Mouse (Mus musculus): Measurements from ENCODE around the gene Osbpl10.

Osbpl10 gene

DNA sequence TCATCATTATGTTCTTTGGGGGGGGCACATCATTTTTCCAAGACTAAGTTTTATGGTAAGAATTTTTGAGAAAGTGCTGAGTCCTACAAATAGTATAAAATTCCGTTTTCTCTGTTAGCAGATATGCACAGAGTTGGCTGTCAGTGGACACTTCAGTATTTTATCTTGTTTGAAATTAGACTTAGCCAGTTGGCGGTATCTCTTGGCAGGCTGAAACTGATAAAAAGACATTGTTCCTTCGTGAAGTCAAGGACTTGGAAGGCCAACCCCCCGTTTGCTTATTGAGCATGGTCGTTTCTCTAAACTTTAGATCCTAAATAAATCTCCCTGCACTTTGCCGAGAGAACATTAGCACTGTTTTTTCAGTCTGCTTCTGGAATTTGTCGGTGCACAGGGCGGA is 185.3 kb downstream of the Osbpl10 start:
- DNase-seq (ENCODE audit: low read depth), result no peak

DNA sequence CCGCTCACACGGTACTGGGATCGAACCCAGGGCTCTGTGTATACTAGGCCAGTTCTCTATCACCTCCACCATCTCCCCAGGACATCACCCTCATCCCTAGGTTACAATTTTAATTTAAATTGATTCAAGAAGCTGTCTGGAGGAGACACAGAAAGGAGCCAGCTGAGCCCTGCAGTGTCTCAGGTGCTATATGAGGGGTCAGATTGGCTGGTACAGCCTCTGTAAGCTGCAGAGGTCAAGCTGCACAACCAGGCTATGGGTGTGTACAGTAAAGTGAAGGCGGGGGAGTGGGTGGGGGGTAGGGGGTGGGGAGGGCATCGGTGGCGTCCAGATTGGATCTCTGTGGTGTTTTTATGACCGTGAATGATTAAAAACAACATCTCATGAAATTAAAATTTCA is 186.0 kb downstream of the Osbpl10 start:
- DNase-seq (ENCODE audit: low read depth), result no peak

DNA sequence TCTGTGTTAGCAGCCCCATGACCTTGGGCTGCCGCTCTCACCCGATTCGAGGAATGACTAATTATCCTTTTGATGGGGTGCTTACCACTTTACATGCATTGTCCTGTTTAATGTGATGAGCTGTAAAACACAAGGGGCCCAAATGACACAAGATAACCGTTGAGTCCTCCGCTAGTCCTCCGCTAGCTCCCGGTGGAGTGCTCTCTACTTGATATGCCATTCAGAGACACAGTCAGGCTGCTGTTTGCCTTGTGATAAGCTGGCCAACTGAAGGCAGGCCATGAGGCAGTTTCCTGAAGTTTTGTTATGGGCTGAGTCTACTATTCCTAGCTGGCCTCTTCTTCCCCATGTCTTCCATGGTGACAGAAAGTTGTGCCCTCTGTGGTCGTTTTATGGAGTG is 187.6 kb downstream of the Osbpl10 start:
- DNase-seq (ENCODE audit: low read depth), result no peak

DNA sequence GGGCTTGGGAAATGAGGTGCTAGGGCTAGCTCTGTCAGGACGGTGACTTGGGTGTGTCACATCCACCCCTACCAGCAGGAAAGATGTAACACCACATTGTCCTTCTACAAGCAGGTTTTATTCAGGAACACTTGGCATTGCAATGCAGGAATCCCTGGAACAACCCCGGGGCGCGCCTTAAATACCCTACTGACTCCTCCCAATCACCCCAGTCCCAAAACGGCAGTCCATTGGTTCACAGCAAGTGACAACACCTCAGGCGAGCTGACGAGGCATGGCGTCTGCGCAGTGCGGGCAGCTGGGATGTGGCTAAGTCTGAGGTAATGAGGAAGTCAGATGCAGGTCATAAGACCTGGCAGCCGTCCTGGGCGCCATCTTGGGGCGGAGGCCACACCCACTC is 191.2 kb downstream of the Osbpl10 start:
- no peak for DNase-seq (ENCODE audit: low read depth)

DNA sequence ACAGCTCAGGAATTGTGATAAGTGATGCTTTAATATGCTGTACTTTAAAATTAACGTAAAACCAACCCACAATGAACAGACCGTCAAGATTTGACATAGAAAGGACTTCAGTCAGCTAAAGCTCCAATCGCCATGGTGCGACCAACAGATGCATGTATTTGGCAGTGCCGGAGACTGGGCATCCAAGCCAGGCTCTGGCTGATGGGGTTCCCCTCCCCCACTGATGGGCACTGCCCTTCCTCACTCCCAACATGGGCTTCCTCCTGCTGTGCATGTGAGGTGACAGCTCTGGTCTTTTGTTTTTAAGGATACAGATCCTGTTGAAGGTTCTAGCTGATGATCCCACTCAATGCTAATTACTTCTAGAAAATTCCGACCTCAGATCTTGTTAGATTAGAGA is 193.7 kb downstream of the Osbpl10 start:
- no peak for DNase-seq (ENCODE audit: low read depth)

DNA sequence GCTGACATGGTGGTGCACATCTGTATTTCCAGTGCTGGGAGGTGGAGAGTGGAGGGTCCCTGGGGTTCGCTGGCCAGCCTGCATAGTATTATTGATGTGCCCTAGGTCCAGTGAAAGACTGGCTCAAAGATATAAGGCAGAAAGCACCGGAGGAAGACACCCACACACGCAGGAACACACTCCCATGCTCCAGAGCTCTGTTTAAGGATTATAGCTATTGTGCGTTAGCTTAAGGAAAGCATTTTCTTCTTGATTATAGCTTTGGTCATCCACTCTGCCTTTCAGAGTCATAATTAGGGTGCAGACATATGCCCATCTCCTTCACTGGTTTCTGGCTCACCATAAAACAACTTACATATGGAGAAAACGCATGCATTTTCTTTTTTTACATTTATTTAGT is 200.8 kb downstream of the Osbpl10 start:
- DNase-seq (ENCODE audit: low read depth), result no peak

DNA sequence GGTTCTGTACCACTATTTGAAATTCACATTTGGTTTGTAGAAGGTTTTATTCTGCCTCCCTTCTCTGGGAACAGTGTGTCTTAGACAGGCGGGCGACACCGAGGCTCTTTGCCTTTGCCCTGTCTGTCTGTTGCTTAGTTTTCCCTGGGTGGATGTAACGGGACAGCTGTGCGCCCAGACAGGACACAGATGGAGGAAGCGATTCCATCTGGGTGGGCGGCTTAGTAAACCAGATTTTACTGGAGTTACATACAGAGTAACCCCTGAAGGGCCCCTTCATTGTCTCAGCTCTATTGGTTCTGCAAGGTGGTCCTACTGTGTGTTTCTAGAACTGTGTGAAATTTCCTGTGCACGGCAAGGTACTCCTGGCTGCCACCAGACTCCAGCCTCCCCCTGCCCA is 201.6 kb downstream of the Osbpl10 start:
- no peak for DNase-seq (ENCODE audit: low read depth)

DNA sequence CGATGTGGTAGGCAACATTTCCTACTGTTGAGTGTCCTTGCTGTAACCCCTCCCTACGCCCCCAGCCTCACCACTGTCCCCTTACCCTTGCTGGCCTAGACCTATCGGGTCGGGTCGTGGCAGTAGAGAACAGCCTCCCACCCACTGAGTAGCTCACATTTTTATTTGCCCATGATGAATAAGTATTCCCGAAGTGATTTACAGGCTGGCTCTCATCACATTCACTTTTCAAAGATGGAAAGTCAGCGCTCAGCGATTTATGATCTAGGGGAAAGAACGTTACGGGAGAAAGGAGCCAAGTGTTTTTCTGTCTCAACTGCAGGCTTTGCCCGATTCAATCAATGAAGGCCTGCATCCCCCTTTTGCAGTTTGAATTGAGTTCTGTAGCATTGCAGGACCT is 208.0 kb downstream of the Osbpl10 start:
- DNase-seq (ENCODE audit: low read depth), result no peak

DNA sequence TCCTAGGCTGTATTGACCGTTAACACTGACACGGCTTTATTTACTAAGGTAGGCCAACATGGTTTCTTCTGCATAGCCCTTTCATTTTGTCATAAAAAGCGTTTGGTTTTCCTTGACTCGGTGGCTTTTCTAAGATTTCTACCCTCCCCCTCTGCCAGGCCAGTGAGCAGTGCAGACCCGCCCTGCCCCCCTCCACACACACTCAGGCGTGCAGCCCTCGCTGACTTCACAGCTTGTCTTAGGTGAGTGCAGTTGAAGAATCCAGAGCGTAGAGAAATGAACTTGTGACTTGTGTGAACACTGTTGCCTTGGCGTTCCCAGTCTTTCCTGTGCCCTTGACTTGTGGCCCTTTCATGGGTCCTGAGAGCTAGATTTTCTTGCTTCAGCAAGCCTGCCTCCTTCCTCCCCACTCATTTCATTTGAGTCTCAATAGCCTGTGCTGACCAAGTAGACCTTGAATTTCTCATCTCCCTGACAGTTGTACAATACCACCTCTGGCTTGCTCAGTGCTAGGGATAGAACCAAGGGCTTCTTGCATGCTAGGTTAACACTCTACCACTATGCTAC is 212.1 kb downstream of the Osbpl10 start:
- DNase-seq (ENCODE audit: low read depth), result no peak

DNA sequence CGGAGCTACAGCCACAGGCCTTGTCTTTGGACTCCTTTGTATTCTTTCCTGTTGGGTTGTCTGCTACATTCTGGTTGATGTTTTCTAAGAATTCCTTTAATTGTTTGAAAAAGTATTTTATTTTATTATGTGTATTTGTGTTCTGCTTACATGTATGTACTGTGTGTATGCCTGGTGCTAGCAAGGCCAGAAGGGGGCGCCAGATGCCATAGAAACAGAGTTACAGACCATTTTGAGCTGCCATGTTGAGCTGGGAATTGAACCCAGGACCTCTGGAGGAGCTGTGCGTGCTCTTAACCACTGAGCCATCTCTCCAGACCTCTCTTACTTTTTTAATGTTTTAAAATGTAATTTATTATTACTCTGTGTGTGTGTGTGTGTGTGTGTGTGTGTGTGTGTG is 214.5 kb downstream of the Osbpl10 start:
- peak; percentile 33 for DNase-seq (ENCODE audit: low read depth)

DNA sequence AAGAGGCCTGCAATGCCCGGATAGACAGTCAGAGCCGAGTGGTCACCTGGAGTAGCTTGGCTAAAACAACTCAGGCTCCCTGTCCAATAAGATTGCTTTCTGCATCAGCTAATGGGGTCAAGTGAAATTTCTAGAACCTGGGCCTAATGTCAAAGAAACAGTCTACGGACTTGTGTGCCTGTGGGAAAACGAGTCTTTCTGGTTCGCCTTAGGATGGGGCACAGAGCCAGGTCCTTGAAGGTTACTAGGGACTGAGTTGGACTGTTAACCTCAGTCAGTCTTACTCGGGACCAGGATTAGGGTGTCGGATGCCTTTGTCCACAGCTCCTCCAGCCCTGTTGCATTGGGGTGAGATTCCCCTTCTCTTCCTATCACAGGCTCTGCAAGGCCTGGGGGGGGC is 218.7 kb downstream of the Osbpl10 start:
- no peak for DNase-seq (ENCODE audit: low read depth)

DNA sequence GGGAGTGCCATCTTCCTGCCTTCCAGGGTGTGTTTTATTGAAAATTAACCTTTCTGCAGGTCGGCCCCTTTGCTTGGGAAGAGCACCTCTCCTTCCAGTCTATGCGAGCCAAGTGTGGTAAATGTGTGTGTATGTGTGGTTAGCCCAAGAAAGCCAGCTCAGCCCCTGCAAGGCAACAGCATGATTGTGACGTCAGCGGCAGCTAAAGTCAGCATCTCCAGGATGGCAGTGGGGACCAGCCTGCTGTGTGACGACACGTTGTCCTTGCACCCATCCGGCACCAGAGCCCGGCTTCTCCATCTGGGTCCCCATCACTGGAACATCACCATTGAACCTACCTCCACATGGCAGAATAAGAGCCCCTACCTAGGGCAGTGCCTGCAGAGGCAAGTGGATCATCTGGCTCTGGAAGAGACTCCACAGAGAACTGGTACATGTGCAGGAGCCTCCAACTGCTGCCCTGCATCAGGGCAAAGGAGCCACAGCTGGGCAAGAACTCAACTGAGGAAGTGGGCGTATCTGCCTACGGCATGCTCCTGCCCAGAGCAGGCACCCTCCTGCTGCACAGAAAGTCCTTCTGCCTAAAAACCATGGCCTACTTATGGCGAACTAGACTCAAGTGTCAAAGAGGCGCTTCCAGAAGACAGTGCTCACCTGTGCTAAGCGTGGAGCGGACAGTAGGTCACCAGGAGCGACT is 221.9 kb downstream of the Osbpl10 start:
- DNase-seq (ENCODE audit: low read depth), result no peak

DNA sequence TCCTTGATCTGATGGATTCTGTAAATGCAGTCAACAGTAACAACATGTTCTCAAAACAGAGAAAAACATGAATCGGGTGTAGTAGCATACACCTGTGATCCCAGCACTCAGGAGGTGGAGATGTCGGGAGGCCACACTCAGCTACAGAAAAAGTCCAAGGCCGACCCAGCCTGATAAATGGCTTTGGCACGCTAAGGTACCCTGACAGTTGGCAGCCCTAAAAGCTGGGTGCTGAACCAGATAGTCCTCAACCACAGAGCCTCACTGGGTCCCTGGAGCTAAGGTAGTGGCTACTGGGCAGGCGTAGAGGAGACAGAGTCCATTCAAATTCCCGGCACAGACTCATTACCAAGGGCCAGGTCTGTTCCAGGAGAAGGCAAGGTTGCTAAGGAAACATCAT is 222.9 kb downstream of the Osbpl10 start:
- no peak for DNase-seq (ENCODE audit: low read depth)

DNA sequence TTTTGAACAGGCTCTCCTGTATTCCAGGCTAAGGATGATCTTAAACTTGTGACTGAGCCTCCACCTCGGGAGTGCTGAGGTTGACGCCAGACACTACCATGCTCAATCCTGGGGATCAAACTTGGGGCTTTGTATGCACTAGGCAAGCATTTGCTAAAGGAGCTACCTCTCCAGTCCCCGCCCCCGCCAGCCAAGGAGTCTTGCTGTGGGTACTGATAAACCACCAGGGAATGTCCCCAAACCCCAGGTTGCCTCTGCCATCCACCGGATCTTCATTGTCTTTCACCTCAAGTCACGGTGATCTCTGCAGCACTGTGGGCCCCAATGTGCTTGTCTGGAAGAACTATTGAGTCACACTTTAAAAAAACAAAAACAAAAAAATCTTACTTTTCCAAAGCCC is 224.8 kb downstream of the Osbpl10 start:
- peak; percentile 56 for DNase-seq (ENCODE audit: low read depth)

DNA sequence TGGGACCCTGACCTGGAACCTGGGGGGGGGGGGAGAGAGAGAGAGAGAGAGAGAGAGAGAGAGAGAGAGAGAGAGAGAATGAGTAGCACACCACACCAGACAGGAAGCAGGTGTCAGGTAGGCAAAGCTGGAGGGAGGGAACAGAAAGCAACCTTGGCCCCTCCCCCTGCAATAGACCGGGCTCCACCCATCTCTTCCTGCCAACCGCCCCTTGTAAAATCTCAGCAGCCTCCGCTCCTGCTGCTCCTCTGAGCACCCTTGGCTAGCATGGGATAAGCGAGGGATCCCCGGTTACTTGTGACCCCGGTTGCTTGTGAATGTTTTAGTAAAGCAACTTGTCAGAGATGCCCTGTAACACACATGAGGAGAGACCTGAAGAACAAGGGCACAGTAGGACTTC is 227.1 kb downstream of the Osbpl10 start:
- peak; percentile 80 for DNase-seq (ENCODE audit: low read depth)

DNA sequence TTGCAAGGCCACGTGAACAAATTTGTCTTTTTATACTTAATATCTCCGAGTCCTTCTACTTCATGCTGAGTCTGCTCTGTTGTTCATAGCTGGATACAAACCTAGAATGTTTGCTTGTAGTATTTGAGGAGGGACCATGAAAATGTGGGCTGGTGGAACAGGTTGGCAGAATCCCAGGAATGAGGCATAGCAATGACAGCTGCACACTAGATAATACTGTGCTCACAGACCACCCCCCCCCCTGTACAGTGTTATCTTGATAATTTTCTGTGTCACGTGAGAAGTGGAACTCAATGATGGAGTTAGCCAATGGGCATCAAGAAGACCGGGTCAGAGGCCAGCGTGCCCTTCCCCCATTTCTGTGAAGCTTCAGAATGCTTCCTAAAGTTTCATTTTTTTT is 227.8 kb downstream of the Osbpl10 start:
- DNase-seq (ENCODE audit: low read depth), result no peak

DNA sequence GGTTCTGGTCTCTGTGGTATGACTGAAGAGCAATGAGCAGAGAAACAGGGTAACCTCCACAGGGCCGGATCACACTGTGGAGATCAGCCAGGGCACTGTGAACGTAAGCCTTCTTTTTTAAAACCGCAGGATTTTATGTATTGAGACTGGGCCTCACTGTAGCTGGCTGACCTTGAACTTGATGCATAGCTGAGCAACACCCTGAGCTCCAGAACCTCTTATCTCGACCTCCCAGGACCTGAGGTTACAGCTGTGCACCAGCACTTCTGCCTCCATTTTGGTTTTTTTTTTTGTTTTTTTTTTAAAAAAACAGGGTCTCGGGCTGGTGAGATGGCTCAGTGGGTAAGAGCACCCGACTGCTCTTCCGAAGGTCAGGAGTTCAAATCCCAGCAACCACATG is 231.4 kb downstream of the Osbpl10 start:
- DNase-seq (ENCODE audit: low read depth), result no peak

DNA sequence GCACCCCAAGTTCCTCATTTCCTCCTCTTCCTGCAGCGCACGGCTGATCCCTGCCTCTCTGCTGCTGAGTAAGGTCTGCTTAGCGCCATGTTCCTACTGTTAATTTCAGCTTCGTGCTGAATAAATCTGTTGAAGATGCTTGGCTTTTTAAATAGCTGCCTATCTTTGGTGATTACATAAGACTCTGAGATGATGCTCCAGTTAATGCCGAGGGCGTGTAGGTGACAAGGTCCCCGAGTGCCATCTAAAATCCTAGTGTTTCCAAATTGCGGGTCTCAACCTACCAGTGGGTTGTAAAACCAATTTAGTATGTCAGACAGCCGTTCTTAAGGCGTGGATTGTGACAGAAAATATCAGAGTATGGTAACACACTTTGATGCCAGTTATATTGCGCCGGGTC is 232.2 kb downstream of the Osbpl10 start:
- no peak for DNase-seq (ENCODE audit: low read depth)

DNA sequence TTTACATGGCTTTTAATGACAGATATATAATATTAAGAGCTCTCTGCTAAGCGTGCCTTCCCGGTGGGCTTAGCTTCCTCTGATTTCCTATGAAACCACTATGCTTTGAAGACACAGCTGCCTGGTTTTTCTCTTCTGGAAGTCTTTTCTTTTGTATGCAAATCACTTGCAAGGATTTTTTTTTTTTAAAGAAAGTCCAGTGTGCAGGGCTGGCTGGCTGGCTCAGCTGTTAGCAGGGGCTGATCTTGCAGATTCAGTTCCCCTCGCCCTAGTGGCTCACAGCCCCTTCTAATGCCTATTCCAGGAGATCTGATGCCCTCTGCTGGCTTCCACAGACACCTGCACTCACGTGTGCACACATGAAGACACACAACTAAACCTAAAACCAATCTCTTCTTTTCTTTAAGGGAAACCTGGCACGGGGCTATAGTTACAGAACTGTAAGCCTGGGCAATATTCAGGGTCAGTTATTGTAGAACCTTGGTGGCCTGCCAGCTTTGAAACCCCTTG is 235.4 kb downstream of the Osbpl10 start:
- DNase-seq (ENCODE audit: low read depth), result no peak

DNA sequence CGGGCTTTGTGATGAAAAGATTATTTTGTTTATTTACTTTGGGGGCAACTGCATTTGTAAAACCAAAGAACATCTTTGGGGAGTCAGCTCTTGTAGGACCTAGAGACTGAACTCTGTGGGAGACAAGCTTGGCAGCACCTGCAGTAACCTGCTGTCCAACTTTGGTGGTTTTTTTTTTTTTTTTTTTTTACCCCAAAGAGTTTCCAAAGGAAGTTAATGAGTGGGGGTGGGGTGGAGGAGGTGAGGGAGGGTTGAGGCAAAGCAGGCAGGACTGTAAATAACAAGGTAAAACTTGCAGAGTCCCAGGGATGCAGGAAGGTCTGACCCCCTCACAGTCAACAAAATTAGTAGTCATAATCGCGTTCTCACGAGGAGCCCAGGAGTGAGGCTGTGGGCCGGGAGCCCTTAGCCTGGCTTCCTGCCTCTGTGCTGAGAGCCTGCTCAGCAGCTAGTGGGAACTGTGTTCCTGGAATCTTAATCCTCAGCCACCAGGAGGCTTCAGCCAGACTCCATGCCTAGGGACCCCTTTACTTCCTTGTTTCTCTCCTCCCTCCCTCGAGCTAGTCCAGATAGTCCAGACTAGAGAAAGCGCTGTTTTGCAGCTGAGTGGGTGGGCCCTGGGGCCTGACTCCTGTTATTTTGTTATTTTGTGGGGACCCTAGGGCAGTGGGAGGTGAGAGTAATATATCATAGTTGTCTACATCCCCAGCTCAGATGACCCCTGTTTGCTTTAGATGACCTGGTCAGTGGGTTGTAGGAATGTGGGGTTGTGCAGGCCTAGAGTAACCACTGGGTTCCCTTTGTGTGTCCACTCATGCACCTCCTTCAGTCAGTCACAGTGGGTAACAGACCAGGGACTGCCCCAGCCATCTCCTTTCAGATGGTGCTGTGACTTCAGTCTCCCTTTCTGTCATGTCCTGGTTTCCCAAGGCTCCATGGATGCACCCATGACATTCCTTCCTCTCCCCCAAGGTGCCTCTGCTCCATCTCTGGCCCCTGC is 236.5 kb downstream of the Osbpl10 start:
- DNase-seq (ENCODE audit: low read depth), result peak; percentile 26

DNA sequence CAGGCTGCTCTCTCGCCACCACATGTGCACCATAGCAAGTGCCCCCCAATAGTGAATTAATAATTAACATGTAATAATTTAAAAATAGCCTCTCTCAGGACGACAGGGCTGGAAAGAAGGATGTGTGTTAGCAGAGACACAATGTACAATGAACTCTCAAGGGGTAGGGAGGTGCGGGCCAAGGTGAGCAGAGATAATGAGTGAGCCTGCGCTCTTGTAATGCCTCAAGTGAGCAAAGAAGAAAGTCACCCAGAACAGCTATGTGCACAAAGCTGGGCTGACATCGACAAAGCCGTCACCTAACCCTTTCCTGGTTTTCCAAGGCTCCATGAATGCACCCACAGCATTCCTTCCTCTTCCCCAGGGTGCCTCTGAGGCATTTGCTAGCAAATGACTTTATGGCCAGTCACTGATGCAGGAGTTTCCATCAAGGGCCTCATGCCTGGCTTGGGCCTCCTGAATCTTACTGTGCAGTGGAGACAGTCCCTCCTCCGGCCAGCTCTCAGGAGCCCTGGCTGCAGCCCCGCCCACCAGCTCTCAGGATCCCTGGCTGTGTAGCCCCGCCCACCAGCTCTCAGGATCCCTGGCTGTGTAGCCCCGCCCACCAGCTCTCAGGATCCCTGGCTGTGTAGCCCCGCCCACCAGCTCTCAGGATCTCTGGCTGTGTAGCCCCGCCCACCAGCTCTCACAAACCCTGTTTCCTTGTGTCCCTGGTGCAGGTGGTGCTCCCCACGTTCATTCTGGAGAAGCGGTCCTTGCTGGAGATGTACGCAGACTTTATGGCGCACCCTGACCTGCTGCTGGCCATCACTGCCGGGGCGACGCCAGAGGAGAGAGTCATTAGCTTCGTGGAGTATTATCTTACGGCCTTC is 237.7 kb downstream of the Osbpl10 start:
- no peak for DNase-seq (ENCODE audit: low read depth)

DNA sequence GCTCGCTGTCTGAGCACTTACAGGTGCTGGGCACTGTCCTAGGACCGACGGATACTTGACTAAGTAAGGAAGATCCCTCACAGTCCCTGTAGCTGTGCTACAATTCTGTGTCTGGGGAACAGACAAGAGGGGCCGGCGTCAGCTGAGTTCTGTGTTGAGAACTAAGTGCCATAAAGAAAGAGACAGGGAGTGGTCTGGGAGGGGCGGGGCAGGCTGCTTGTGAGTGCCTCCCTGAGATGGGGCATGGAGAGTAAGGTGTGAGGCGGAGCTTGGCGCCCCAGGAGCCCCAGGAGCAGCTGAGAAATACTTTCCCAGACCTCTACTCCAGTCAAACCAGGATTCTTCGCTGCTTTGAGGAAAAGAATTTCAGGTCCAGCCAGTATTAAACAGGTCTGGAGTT is 239.6 kb downstream of the Osbpl10 start:
- no peak for DNase-seq (ENCODE audit: low read depth)
